Mouse (Mus musculus) urinary bladder, postnatal 36 days (tissue): ENCODE results near the gene Hsbp1.
"Not testable (repeated sequence)": the region's sequence is repeated elsewhere in the genome, so short reads cannot be mapped to it uniquely, and the experiment has no call there.

Experiments used
- DNase-seq, 2 experiments: peaks; one replicate each; pipeline ENCODE4 v3.0.0; 2022; ENCODE audit warnings: low spot score in 2 of 2, mixed read lengths in 1 of 2

The Hsbp1 gene

DNA sequence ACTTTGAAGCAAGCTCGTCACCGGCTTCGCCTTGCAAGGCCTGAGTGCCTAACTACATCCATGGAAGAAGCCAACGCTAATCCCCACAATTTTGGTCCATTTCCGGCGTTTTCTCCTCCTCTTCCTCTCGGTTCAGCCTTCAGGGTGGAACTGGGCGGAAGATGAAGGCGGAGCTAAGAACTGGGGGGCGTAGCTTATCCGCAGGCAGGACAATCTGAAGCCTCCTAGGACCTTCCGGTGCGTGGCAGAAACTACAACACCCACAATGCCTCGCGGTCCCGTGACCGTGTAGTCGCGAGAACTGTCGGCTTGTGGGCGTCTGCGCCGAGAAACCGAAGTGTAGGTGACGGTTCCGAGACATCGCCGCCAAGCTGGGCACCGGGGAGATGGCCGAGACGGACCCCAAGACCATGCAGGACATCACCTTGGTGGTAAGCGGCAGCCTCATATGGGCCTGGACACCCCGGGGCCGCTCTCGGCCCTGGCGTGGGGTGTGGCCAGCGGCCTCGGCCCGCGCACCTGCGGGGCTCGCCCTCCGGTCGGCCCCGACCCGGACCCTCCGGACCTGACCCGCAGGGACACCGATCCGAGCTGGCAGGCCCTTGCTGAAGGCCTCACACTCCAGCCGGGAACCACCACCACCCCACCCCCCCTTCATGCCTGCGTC lies at the start of gene Hsbp1:
Gene Hsbp1, plus strand, starts transcription at position 299 of the 667 bp plus-strand sequence.
- DNase-seq = peak; percentile 97 to 99

DNA sequence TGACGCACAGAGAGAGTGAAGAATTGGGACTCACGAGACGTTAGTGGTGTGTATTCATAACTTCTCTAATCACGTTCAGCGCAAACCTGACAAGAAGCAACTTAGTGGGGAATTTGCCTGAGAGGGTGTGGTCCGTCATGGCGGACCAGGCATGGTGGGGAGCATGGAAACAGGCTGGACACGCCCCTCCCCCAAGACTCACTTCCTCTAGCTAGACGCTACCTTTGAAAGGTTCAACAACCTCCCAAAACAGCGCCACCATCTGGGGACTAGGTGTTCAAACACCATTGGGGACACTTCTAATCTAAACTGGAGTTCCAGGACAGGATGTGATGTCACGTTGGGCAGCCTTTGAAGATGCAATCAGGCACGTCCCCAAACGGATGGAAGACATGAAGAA lies 48.8 kb upstream of the Hsbp1 start:
- DNase-seq = no peak

DNA sequence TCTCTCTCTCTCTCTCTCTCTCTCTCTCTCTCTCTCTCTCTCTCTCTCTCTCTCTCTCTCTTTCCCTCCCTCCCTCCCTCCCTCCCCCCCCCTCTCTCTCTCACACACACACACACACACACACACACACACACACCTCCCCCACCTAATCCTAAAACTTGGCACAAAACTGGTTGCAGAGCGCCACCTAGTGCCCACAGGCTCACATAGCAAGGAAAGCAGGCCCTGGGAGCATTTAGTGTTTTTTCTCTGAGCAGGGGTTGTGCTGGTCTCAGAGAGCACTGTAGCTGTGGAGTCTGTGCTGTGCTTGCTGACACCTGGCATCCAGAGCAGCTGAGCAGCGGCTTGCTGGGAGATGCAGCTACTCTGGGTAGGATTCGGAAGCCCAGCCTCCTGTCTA lies 46.5 kb upstream of the Hsbp1 start:
- DNase-seq = peak in 1 of 2 experiments; percentile 17

GRCm38 (mm10) chr8:119300335-119300734 lies 44.0 kb upstream of the Hsbp1 start:
- no peak for DNase-seq

GRCm38 (mm10) chr8:119304196-119304595 lies 40.1 kb upstream of the Hsbp1 start:
- no peak for DNase-seq

DNA sequence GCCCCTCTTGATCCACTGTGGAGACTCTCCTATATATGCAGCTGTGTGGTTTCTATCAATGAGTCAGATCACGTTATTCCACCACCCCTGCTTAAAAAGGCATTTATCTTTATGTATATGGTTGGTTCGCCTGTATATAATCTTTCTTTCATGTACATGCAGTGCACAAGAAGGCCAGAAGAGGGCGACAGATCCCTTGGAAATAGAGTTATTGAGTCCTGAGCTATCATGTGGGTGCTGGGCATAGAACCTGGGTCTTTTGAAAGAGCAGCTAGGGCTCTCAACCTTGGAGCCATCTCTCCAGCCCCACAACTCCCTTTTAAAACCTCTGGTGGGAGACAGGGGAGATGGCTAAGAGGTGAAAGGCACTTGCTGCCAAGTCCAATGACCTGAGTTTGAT lies 32.9 kb upstream of the Hsbp1 start:
- DNase-seq = no peak

DNA sequence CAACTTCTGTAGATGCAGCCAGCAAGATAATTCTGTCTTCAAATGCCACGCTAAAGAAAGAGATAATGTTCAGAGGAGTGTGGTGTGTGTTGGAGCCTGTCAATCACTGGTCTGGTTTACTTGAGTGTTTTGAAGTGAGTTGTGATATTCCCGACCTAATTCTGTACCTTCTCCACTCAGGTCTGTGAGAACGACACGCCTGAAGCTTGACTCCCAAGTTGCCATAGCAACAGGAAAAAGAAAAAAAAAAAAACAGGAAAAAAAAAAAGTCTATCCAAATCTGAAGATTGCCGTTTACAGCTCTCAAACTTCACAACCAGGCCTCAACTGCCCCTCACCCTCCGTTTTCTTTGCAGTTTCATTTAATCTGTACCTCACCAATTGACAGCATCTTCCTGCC lies 21.1 kb upstream of the Hsbp1 start:
- DNase-seq = no peak

- DNase-seq = no peak
Measured at GRCm38 (mm10) chr8:119339546-119339945, 4.7 kb upstream of the Hsbp1 start.

DNA sequence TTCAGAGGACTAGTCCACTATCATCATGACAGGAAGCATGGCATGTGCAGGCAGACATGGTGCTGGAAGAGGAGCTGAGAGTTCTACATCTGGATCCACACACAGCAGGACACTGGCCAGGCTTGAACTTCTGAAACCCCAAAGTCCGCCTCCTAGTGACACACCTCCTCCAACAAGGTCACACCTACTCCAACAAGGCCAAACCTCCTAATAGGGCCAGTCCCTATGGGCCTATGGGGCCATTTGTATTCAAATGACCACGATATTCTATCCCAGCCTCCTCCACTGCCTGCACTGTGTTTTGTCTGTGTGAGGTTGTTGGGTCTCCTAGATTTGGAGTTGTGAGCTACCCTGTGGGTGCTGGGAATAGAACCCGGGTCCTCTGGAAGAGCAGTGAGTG lies 682 bp upstream of the Hsbp1 start:
- DNase-seq = no peak

DNA sequence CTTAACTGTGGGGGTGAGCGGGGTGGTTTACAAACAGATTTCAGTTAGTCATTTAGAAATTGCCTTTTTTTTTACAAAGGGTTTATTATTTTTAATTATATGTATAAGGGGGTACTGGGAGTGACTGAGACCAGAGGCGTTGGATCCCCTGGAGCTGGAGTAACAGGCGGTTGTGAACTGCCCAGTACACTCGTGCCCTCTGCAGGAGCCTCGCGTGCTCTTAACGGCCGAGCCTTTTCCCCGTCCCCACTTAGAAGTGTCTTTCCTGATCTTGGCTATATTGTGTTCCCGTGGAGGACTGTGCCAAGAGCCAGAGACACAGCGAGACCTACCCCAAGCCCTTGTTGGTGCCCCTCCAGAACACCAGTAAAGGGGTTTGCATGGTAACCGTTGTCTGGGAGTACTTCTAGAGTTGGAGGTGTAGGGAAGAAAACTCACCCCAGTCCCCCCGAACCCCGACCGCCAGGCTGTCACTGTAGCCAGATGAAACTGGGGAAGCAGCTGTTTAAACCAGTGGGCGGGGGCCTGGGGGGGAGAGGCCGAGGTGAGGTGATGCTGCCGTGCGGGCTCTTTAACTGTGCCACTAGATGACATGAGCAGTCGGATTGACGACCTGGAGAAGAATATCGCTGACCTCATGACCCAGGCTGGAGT lies 868 bp downstream of the Hsbp1 start:
- DNase-seq = no peak

GRCm38 (mm10) chr8:119345683-119346075 lies 1.4 kb downstream of the Hsbp1 start:
- DNase-seq = no peak

GRCm38 (mm10) chr8:119351647-119352046 lies 7.4 kb downstream of the Hsbp1 start:
- DNase-seq = no peak

GRCm38 (mm10) chr8:119352977-119353658 lies 8.8 kb downstream of the Hsbp1 start:
- no peak for DNase-seq

DNA sequence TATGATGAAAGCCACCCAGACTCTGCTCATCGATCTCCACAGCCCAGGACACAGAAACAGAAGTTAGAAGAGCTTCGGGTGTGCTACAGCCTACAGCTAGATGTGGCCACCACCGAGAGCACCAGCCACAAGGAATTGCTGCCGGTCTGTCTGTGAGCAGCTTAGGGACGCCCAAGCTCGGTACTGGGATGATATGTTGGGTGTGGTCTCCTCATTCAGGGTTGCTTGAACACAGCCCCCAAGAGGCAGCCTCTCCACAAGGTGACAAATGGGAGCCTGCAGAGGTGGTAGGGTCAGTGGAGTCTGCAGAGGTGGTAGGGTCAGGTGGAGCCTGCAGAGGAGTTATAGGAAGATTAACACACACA lies 9.4 kb downstream of the Hsbp1 start:
- DNase-seq = no peak

GRCm38 (mm10) chr8:119356631-119357030 lies 12.3 kb downstream of the Hsbp1 start:
- not testable (repeated sequence) for DNase-seq

GRCm38 (mm10) chr8:119358175-119358574 lies 13.9 kb downstream of the Hsbp1 start:
- no peak for DNase-seq

DNA sequence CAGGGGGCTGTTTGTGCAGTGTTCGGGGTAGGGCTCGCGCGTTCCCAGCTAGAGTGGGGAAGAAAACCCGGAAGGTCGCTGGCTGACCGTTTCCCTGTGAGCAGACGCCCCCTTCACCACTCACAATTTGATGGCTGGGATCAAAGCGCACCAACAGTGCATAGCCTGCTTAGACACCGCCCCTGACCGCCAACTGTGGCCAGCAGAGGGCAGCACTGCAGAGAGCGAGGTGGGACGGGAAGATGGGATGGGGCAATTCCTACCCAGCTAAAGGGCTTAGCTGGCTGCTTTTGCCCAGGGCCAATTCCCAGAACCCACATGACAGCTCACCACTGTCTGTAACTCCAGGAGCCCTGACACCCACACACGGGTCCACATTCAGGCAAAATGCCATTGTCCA lies 14.5 kb downstream of the Hsbp1 start:
- DNase-seq = peak in 1 of 2 experiments; percentile 51

GRCm38 (mm10) chr8:119360686-119361295 lies 16.5 kb downstream of the Hsbp1 start:
- no peak for DNase-seq

DNA sequence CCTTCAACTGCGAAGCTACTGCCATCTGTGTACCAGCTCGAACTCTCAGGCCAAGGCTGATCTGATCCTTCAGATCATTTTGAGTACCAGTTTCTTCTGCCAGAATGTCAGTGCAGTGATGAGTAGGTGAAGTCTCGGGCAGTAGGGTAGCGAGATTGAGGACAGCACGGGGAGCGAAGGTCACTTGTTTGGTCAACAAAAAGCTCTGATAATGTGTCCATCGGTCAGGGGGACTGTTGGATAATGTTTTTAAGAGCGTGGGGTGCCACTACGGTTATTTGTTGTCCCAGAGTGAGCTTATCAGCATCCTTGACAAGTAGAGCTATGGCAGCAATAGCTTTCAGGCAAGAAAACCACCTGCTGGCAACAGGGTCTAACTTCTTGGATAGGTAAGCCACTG lies 30.4 kb downstream of the Hsbp1 start:
- not testable (repeated sequence) for DNase-seq

- DNase-seq = no peak
Measured at GRCm38 (mm10) chr8:119378476-119378875, 34.2 kb downstream of the Hsbp1 start.

GRCm38 (mm10) chr8:119380619-119381018 lies 36.3 kb downstream of the Hsbp1 start:
- peak in 1 of 2 experiments; percentile 27 for DNase-seq

DNA sequence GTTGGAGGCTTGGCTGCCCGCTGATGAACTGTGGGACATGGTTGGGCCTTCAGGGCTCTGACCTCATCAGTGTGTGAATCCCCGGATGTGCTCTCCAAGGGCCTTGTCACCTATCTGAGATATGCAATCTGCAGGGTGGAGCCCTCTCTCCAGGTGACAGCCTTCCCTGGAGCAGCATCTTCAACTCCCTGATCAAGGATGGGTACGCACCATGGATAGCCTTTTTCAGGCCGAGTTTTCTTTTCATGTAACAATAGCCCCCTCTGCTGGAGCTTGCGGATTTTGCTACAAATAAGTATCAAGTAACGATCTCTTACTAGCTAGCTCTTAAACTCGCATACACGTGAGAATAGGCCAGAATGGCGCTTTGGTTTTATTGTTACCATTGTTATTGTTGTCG lies 40.2 kb downstream of the Hsbp1 start:
- DNase-seq = peak; percentile 37 to 40

GRCm38 (mm10) chr8:119385854-119386253 lies 41.6 kb downstream of the Hsbp1 start:
- DNase-seq = no peak
